Mouse (Mus musculus) natural killer cell, adult 2 months (primary cell): ENCODE measurements around the gene Efcab11.

Source experiments
- DNase-seq, 2 experiments: peaks; one replicate each; pipeline ENCODE4 v3.0.0; 2022; ENCODE audit warnings: low spot score in 2 of 2

Gene Efcab11

GRCm38 (mm10) chr12:99681681-99682080, 202.6 kb downstream of the Efcab11 start:
- no peak for DNase-seq

GRCm38 (mm10) chr12:99671866-99672191, 212.4 kb downstream of the Efcab11 start:
- DNase-seq, result no peak

GRCm38 (mm10) chr12:99671162-99671865, 212.9 kb downstream of the Efcab11 start:
- DNase-seq, result no peak

GRCm38 (mm10) chr12:99670762-99671152, 213.5 kb downstream of the Efcab11 start:
- no peak for DNase-seq

- no peak for DNase-seq
These were observed 214.1 kb downstream of the Efcab11 start for GRCm38 (mm10) chr12:99669976-99670761.

GRCm38 (mm10) chr12:99654991-99655880, 229.0 kb downstream of the Efcab11 start:
- DNase-seq, result no peak

GRCm38 (mm10) chr12:99652459-99652858, 231.8 kb downstream of the Efcab11 start:
- DNase-seq, result no peak

- DNase-seq, result no peak
These were observed 234.5 kb downstream of the Efcab11 start for GRCm38 (mm10) chr12:99649732-99650131.

- no peak for DNase-seq
These were observed 235.5 kb downstream of the Efcab11 start for GRCm38 (mm10) chr12:99648781-99649180.

- peak in 1 of 2 experiments; percentile 51 for DNase-seq
These were observed 237.5 kb downstream of the Efcab11 start for GRCm38 (mm10) chr12:99646556-99647354.

GRCm38 (mm10) chr12:99645418-99645817, 238.8 kb downstream of the Efcab11 start:
- DNase-seq, result peak; percentile 62 to 71

- no peak for DNase-seq
These were observed 239.3 kb downstream of the Efcab11 start for GRCm38 (mm10) chr12:99644966-99645365.
